Mouse (Mus musculus) layer of hippocampus, postnatal 10 days (tissue): Measurements from ENCODE around the gene Rab23. TPM values are rescaled to one million over a fixed set of nuclear protein-coding genes. Genes with fewer than 3 reads are reported as not detected.

Experiments used
- DNase-seq, 2 experiments: peaks; one replicate each; pipeline ENCODE4 v3.0.0; 2021; ENCODE audit warnings: low spot score in 2 of 2
- total RNA-seq, 2 experiments: library from RNA; stranded (reverse); gene quantifications; 2 replicates each; pipeline ENCODE4 v1.2.3; 2021

The Rab23 gene
- total RNA-seq, 2 experiments from 2014 or later = 27.7 to 34.2 TPM

DNA sequence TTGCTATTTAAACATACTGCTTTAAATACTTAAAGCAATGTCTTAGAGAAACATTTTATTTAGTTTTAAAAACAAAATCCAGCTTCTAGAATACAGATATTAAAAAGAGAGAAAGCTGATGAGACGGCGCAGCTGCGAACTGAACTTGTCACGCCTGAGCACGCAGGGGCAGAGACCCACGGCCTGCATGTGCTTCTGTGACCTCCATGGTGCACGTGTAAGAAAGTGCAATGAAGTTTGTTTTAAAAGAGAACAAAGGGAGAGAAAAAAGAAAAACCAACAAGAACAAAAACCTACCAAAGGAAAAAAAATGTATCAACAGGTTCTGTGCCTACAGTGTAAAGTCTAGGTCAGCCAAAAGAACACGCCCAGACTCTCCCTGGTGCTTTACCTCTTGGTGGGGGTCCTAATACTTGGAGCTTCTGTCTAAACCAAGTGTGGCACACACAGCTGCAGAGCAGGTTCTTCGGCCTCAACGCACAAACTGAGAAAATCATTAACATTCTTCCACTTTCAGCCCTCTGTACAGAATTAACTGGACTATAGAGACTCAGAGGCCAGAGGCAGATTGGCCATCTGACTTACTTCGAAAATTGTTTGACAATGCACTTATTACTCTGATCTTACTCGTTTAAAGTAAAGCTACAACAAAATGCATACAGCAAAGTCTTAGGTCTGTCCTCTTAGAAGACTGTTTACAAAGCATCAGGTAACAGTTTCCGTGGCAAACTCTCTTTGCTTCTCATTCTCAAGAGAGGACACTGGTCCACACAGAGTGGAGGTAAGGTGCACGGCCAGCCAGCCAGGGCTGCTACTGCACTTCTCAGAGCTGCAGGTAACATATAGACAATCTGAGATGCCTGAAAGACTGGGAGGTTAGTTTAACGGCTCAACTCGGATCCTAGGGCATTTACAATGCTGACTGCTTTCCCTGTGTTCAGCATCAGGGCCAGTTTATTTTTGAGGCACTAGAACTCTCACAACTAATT, 47.1 kb downstream of the Rab23 start:
- no peak for DNase-seq

- DNase-seq = no peak
These were observed 48.6 kb downstream of the Rab23 start for GRCm38 (mm10) chr1:33768091-33768787.

GRCm38 (mm10) chr1:33768827-33769226, 49.1 kb downstream of the Rab23 start:
- no peak for DNase-seq

GRCm38 (mm10) chr1:33771621-33772020, 51.9 kb downstream of the Rab23 start:
- DNase-seq = no peak

- no peak for DNase-seq
These were observed 52.4 kb downstream of the Rab23 start for GRCm38 (mm10) chr1:33772106-33772505.

GRCm38 (mm10) chr1:33776175-33776611, 56.5 kb downstream of the Rab23 start:
- DNase-seq = peak in 1 of 2 experiments; percentile 25

DNA sequence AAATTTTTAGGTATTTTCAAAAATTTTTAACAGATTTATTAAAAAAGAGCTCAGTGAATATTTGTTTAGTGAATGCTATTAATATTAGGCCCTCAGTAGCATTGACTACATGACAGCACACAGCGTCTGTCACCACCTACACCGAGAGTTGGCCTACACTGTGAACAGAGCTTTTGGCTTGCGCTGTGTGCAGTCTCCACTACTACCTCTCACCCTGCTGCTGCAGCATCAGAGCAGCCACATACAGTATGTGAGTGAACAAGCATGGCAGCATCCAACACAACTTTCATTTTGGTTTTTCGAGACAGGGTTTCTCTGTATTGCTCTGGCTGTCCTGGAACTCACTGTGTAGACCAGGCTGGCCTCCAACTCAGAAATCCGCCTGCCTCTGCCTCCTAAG, 64.9 kb downstream of the Rab23 start:
- no peak for DNase-seq

- no peak for DNase-seq
These were observed 68.4 kb downstream of the Rab23 start for GRCm38 (mm10) chr1:33788072-33788471.

DNA sequence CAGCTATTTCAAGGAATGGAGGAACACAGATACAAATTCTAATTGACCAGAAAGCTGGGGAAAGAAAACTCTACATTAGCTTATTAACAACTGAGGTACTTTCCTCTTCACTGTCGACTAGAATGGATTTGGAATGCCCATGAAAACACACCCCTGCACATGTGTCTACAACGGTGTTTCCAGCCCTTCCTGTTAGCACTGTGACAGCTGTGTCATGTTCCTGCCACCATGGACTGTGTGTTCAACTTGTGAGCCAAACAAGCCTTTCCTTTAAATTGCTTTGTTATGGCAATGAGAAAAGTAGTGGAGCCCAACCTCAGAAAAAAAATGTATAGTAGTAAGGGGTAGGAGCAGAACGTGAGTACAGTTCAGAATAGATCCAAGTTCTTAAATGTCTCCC, 68.8 kb downstream of the Rab23 start:
- DNase-seq = no peak

Other genes starting within 250 kb of the Rab23 start
- gene Prim2, start 50.1 kb upstream of the Rab23 start, total RNA-seq = 1 to 10 TPM; 7.2 to 8.6 TPM
- gene Bag2, start 37.9 kb downstream of the Rab23 start, total RNA-seq = 10 to 100 TPM; 16.6 to 20.9 TPM
- 10 to 100 TPM; 53.5 to 64.3 TPM for gene Zfp451, start 94.7 kb downstream of the Rab23 start, total RNA-seq
- 100 to 1,000 TPM; 106 to 117 TPM for gene Bend6, start 187.9 kb downstream of the Rab23 start, total RNA-seq
- 100 to 1,000 TPM; 202 to 225 TPM for gene Dst, start 188.3 kb downstream of the Rab23 start, total RNA-seq